Mouse (Mus musculus) stomach, embryonic 14.5 days (tissue): ENCODE measurements around the gene Strada. TPM values are rescaled to one million over a fixed set of nuclear protein-coding genes. Genes with fewer than 3 reads are reported as not detected.
"Not testable (repeated sequence)": the region's sequence is repeated elsewhere in the genome, so short reads cannot be mapped to it uniquely, and the experiment has no call there.

ENCODE experiments used
- ATAC-seq: fragments of 200-750 bp; cut with Nextera tagmentation; 2 replicates; pipeline ENCODE4 v1.8.0; 2017; ENCODE audit warnings: low read depth, moderate TSS enrichment; ENCODE audit not compliant: insufficient number of reproducible peaks, insufficient read depth, low FRiP score
- H3K27ac ChIP-seq: fragments of 300-500 bp; sonication (generic); 2 replicates; pipeline ENCODE4 v1.5.1; 2014; ENCODE audit warnings: mild to moderate bottlenecking, low read length, moderate library complexity, mixed read lengths
- H3K27me3 ChIP-seq: fragments of 300-500 bp; sonication (generic); 2 replicates; pipeline ENCODE4 v1.6.1; 2014; ENCODE audit warnings: low read length, control low read depth, mixed read lengths; ENCODE audit not compliant: control insufficient read depth, insufficient read depth
- H3K36me3 ChIP-seq: fragments of 300-500 bp; sonication (generic); 2 replicates; pipeline ENCODE4 v1.6.1; 2014; ENCODE audit warnings: mild to moderate bottlenecking, control low read depth, low read length, moderate library complexity, mixed read lengths; ENCODE audit not compliant: control insufficient read depth, insufficient read depth
- H3K4me1 ChIP-seq: fragments of 300-500 bp; sonication (generic); 2 replicates; pipeline ENCODE4 v1.6.1; 2014; ENCODE audit warnings: low read length, control low read depth, mixed read lengths; ENCODE audit not compliant: control insufficient read depth, insufficient read depth
- H3K4me2 ChIP-seq: fragments of 300-500 bp; sonication (generic); replicated peaks from 2 replicates; pipeline ENCODE4 v1.6.1; 2014; ENCODE audit warnings: low read depth, low read length, control low read depth
- H3K4me3 ChIP-seq: fragments of 300-500 bp; sonication (generic); 2 replicates; pipeline ENCODE4 v1.5.1; 2014; ENCODE audit warnings: low read depth, low read length, control low read depth
- H3K9ac ChIP-seq: fragments of 300-500 bp; sonication (generic); replicated peaks from 2 replicates; pipeline ENCODE4 v1.6.1; 2014; ENCODE audit warnings: low read depth, mild to moderate bottlenecking, control low read depth, low read length, moderate library complexity, mixed read lengths
- H3K9me3 ChIP-seq: fragments of 300-500 bp; sonication (generic); 2 replicates; pipeline ENCODE4 v1.6.1; 2016; ENCODE audit warnings: low read depth, low read length, control low read depth; ENCODE audit not compliant: control insufficient read depth
- WGBS: fragments of 180-500 bp; shearing (Covaris S2); extraction: QIAGEN DNeasy Blood & Tissue Kit; methylation state at CpG from one replicate; pipeline ENCODE4 v1.1.7; 2014; 5-methylcytosine and 5-hydroxymethylcytosine counted together
- polyA plus RNA-seq: library from polyadenylated mRNA; unstranded; fragments of >200 nt; fragmentation: Nextera tagmentation; extraction: Ambion mirVana; gene quantifications from 2 replicates; pipeline ENCODE4 v1.2.1, GENCODE M21; 2014

Strada gene
- polyA plus RNA-seq, 1 experiment from 2014 or later, result 27.5 TPM

- peaks cover 16% of the 10 kb centered on the region for H3K4me1 ChIP-seq
- peaks cover 25% of the 10 kb centered on the region for H3K36me3 ChIP-seq
- ATAC-seq, result no peak
- peak overlapping the region; percentile 73 for H3K4me3 ChIP-seq
- no peak overlapping the region for H3K9ac ChIP-seq
- H3K4me2 ChIP-seq, result peak overlapping the region; percentile 50
- H3K27me3 ChIP-seq, result no peaks in the 10 kb centered on the region
- no peaks in the 10 kb centered on the region for H3K9me3 ChIP-seq
- no peak overlapping the region for H3K27ac ChIP-seq
- WGBS, result 85% methylated on average over 5 of the region's 5 CpGs
Measured at GRCm38 (mm10) chr11:106214856-106215255, 12.9 kb upstream of the Strada start.

DNA sequence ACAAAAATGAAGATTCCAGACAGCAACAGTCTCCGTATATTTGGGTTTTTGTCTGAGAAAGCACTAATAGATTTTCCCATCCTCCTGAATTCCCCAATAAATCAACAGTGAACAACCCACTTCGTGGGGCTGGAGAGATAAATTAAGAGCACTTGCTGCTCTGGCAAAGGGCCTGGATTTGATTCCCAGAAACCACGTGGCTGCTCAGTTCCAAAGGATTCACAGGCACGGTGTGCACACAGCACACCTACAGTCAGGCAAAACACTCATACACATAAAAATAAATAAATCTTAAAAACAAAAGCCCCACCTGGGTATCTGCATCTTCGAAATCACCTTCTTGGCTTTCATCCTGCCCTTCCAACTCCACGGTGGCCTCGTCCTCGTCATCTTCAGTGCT lies 10.8 kb upstream of the Strada start:
- no peak for ATAC-seq
- no peaks in the 10 kb centered on the region for H3K9me3 ChIP-seq
- WGBS, result 87% methylated on average over 8 of the region's 8 CpGs

DNA sequence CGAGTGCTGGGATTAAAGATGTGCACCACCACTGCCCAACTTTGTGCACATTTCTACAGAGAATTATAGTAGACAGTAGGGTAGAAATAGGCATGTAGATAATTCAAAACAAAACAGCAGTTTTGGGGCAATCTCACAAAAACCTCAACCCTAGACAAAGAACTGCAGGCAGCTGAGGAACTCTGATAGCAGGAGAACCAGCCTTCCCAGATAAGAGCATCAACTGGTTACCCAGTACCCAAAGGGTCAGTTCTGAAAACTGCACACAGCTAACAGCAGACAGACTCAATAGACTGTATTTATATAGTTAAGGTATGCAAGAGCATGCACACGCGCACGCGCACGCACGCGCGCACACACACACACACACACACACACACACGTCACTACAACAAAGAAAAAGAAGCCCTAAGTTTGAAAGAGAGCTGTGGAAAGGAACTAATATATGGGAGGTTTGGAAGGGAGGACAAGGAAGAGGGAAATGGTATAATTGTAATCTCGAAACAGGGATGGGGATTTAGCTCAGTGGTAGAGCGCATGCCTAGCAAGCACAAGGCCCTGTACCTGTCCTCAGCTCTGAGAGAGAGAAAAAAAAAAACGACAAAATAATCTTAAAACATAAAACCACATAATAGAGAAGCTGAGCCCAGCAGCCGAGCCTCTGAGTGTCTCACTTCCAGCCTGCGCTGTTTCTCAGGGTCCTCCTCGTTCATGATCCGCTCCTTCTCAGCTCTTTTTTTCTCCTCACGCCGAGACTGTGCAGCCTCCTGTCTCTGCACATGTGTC lies 438 bp downstream of the Strada start:
- H3K4me2 ChIP-seq, result no peak overlapping the region
- H3K27me3 ChIP-seq, result no peaks in the 10 kb centered on the region
- no peak overlapping the region for H3K9ac ChIP-seq
- WGBS, result 94% methylated on average over 19 of the region's 19 CpGs
- peaks cover 65% of the 10 kb centered on the region for H3K36me3 ChIP-seq
- no peaks in the 10 kb centered on the region for H3K4me1 ChIP-seq
- no peak for ATAC-seq
- no peak overlapping the region for H3K27ac ChIP-seq
- no peaks in the 10 kb centered on the region for H3K9me3 ChIP-seq
- no peak overlapping the region for H3K4me3 ChIP-seq

More for the DNA sequence above, 10.8 kb upstream of the Strada start:
- Histone ChIP-seq H3K9ac (no peak overlapping the region), H3K4me1 (peaks cover 10% of the 10 kb centered on the region), H3K27ac (no peak overlapping the region), H3K27me3 (no peaks in the 10 kb centered on the region), H3K4me2 (no peak overlapping the region), H3K4me3 (no peak overlapping the region), H3K36me3 (peaks cover 42% of the 10 kb centered on the region)

DNA sequence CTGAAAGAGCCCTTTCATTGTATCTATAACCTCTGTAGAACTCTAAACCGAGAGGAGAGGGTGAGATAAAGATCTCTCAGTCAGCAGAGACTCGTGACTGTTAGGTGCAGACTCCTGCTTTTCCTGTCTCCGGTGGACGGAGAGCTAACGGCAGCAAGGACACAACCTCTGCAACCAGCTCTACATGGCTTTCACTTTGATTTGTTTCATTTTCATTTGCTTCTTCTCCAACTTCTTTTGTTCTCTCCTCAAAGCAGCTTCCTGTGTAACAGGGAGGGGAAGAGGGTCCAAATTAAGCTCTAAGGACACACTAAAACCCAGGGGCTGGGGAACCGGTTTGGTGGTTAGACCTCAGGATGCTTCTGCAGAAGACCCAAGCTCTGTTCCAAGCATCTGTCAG lies 1.2 kb downstream of the Strada start:
- Histone ChIP-seq H3K4me1 (no peaks in the 10 kb centered on the region), H3K27me3 (no peaks in the 10 kb centered on the region), H3K9ac (no peak overlapping the region), H3K36me3 (peaks cover 60% of the 10 kb centered on the region), H3K4me2 (no peak overlapping the region), H3K4me3 (no peak overlapping the region), H3K9me3 (no peaks in the 10 kb centered on the region), H3K27ac (no peak overlapping the region)
- 79% methylated on average over 6 of the region's 6 CpGs for WGBS
- no peak for ATAC-seq

- 91% methylated on average over 7 of the region's 7 CpGs for WGBS
- not testable (repeated sequence) for ATAC-seq, H3K4me3 ChIP-seq
Measured at GRCm38 (mm10) chr11:106199997-106200396, 2.0 kb downstream of the Strada start.

DNA sequence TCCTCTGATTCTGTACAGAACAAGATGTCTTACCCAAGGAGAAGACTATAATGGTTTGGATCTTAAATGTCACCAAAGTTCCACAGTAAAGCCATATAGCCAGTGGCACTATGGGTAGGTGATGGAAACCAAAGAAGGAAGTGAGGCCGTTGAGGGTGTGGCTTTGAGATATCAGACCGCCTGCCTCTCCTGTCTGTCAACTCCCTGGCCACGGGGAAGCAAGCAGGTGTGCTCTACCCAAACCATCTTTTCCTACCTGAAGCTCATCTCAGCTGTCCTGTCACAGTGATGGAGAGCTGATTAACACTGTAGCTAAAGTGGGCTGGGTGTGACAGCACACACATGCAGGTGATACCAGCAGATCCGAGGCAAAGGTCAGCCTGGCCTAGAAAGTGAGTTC lies 3.7 kb downstream of the Strada start:
- peaks cover 3% of the 10 kb centered on the region; the same call in 1 of the 2 replicates for H3K4me1 ChIP-seq
- no peak for ATAC-seq
- WGBS, result 74% methylated on average over 4 of the region's 4 CpGs
- H3K4me2 ChIP-seq, result no peak overlapping the region
- H3K9me3 ChIP-seq, result no peaks in the 10 kb centered on the region
- no peak overlapping the region for H3K9ac ChIP-seq
- no peak overlapping the region for H3K4me3 ChIP-seq
- peaks cover 40% of the 10 kb centered on the region for H3K36me3 ChIP-seq
- H3K27ac ChIP-seq, result no peak overlapping the region
- no peaks in the 10 kb centered on the region for H3K27me3 ChIP-seq

More at GRCm38 (mm10) chr11:106199997-106200396, 2.0 kb downstream of the Strada start:
- not testable (repeated sequence) for H3K4me2 ChIP-seq, H3K27ac ChIP-seq, H3K4me1 ChIP-seq, H3K9ac ChIP-seq, H3K9me3 ChIP-seq, H3K27me3 ChIP-seq
- peaks cover 54% of the 10 kb centered on the region for H3K36me3 ChIP-seq

- H3K4me3 ChIP-seq, result no peak overlapping the region
- H3K4me1 ChIP-seq, result peaks cover 3% of the 10 kb centered on the region; the same call in 1 of the 2 replicates
- no peaks in the 10 kb centered on the region for H3K27me3 ChIP-seq
- H3K27ac ChIP-seq, result no peak overlapping the region
- H3K9ac ChIP-seq, result no peak overlapping the region
- no peaks in the 10 kb centered on the region for H3K9me3 ChIP-seq
- no peak overlapping the region for H3K4me2 ChIP-seq
- H3K36me3 ChIP-seq, result peaks cover 15% of the 10 kb centered on the region
- no peak for ATAC-seq
Measured at GRCm38 (mm10) chr11:106195341-106195740, 6.6 kb downstream of the Strada start.

GRCm38 (mm10) chr11:106194891-106195290 lies 7.1 kb downstream of the Strada start:
- no peak overlapping the region for H3K27ac ChIP-seq
- no peak overlapping the region for H3K4me2 ChIP-seq
- peaks cover 3% of the 10 kb centered on the region; the same call in 1 of the 2 replicates for H3K4me1 ChIP-seq
- H3K36me3 ChIP-seq, result peaks cover 15% of the 10 kb centered on the region
- no peak overlapping the region for H3K9ac ChIP-seq
- H3K9me3 ChIP-seq, result no peaks in the 10 kb centered on the region
- WGBS, result 94% methylated on average over 7 of the region's 7 CpGs
- H3K4me3 ChIP-seq, result no peak overlapping the region
- H3K27me3 ChIP-seq, result no peaks in the 10 kb centered on the region
- ATAC-seq, result no peak
